In genomic region chr17:10135111-10135510, GRCm38 (mm10) we compare ENCODE assay signal across 12 mouse cellular contexts.
DNase-seq lines count a peak whose midpoint lies in the region; ATAC-seq lines count a peak whose summit lies in the region.
"Had no signal": no experiment of that assay in that cellular context is flagged by ENCODE, and none has a peak within 500 bp of the region (broad histone marks: within the 10 kb centered on the region; RNA-seq: fewer than 3 reads in every experiment).

No protein-coding gene starts in this region.

- H3K4me2 ChIP-seq in hindbrain, embryonic 11.5 days (replicated peaks; ENCODE audit: low read depth, low read length): no peak overlapping the region
- no peak overlapping the region for H3K4me2 ChIP-seq in hindbrain, embryonic 16.5 days (ENCODE audit: low read length)
- H3K4me2 ChIP-seq in embryonic facial prominence, embryonic 14.5 days (ENCODE audit: low read depth, low read length): no peak overlapping the region
- H3K4me2 ChIP-seq: stomach, embryonic 15.5 days had no signal

- H3K36me3 ChIP-seq in hindbrain, embryonic 11.5 days (ENCODE audit: control insufficient read depth, insufficient read depth, low read length): no peaks in the 10 kb centered on the region
- H3K36me3 ChIP-seq in hindbrain, embryonic 16.5 days (ENCODE audit: control insufficient read depth, insufficient read depth, low read length): no peaks in the 10 kb centered on the region
- no peaks in the 10 kb centered on the region for H3K36me3 ChIP-seq in embryonic facial prominence, embryonic 14.5 days (ENCODE audit: control insufficient read depth, insufficient read depth, low read length)
- H3K36me3 ChIP-seq: stomach, embryonic 15.5 days had no signal

- no peak overlapping the region for H3K4me3 ChIP-seq in hindbrain, embryonic 11.5 days (ENCODE audit: low read depth, low read length)
- no peak overlapping the region for H3K4me3 ChIP-seq in hindbrain, embryonic 16.5 days (ENCODE audit: low read length)
- H3K4me3 ChIP-seq in embryonic facial prominence, embryonic 14.5 days (ENCODE audit: low read depth, low read length): no peak overlapping the region
- H3K4me3 ChIP-seq: erythroblast, embryonic 14.5 days; stomach, embryonic 15.5 days had no signal

- no peak overlapping the region for H3K27ac ChIP-seq in hindbrain, embryonic 11.5 days (ENCODE audit: low read depth, low read length)
- no peak overlapping the region for H3K27ac ChIP-seq in hindbrain, embryonic 16.5 days (ENCODE audit: low read depth, low read length)
- no peak overlapping the region for H3K27ac ChIP-seq in embryonic facial prominence, embryonic 14.5 days (replicated peaks; ENCODE audit: low read depth, low read length)
- H3K27ac ChIP-seq: stomach, embryonic 15.5 days had no signal

- no peak overlapping the region for H3K9ac ChIP-seq in hindbrain, embryonic 11.5 days (ENCODE audit: low read depth, low read length)
- no peak overlapping the region for H3K9ac ChIP-seq in hindbrain, embryonic 16.5 days (ENCODE audit: low read depth, low read length)
- H3K9ac ChIP-seq in embryonic facial prominence, embryonic 14.5 days (ENCODE audit: low read depth, low read length): no peak overlapping the region
- H3K9ac ChIP-seq: stomach, embryonic 15.5 days had no signal

- WGBS in hindbrain, embryonic 11.5 days: 66% methylated on average over 2 of the region's 2 CpGs
- 74% methylated on average over 2 of the region's 2 CpGs for WGBS in hindbrain, embryonic 16.5 days
- 77% methylated on average over 2 of the region's 2 CpGs for WGBS in embryonic facial prominence, embryonic 14.5 days

- H3K27me3 ChIP-seq in hindbrain, embryonic 11.5 days (ENCODE audit: control insufficient read depth, insufficient read depth, low read length): no peaks in the 10 kb centered on the region
- H3K27me3 ChIP-seq in hindbrain, embryonic 16.5 days (replicated peaks; ENCODE audit: control insufficient read depth, insufficient read depth, low read length): no peaks in the 10 kb centered on the region
- H3K27me3 ChIP-seq in embryonic facial prominence, embryonic 14.5 days (replicated peaks; ENCODE audit: control insufficient read depth, insufficient read depth, low read length): no peaks in the 10 kb centered on the region
- H3K27me3 ChIP-seq: stomach, embryonic 15.5 days had no signal

- H3K9me3 ChIP-seq in hindbrain, embryonic 11.5 days (ENCODE audit: control insufficient read depth, low read length): no peaks in the 10 kb centered on the region
- no peaks in the 10 kb centered on the region for H3K9me3 ChIP-seq in hindbrain, embryonic 16.5 days (ENCODE audit: control insufficient read depth, low read length)
- H3K9me3 ChIP-seq in embryonic facial prominence, embryonic 14.5 days (ENCODE audit: control insufficient read depth, low read length): no peaks in the 10 kb centered on the region
- H3K9me3 ChIP-seq: stomach, embryonic 15.5 days had no signal

- ATAC-seq in hindbrain, embryonic 11.5 days (ENCODE audit: low FRiP score): no peak
- no peak for ATAC-seq in hindbrain, embryonic 16.5 days
- ATAC-seq in embryonic facial prominence, embryonic 14.5 days (ENCODE audit: low read depth): no peak

- no peaks in the 10 kb centered on the region for H3K4me1 ChIP-seq in hindbrain, embryonic 11.5 days (replicated peaks; ENCODE audit: control insufficient read depth, insufficient read depth, low read length)
- no peaks in the 10 kb centered on the region for H3K4me1 ChIP-seq in hindbrain, embryonic 16.5 days (ENCODE audit: control insufficient read depth, insufficient read depth, low read depth, low read length)
- H3K4me1 ChIP-seq in embryonic facial prominence, embryonic 14.5 days (ENCODE audit: control insufficient read depth, insufficient read depth, low read length): no peaks in the 10 kb centered on the region
- H3K4me1 ChIP-seq: stomach, embryonic 15.5 days had no signal

- peak; percentile 23 for DNase-seq in hindbrain, embryonic 11.5 days (ENCODE audit: low spot score)
- peak; percentile 60 for DNase-seq in testis, postnatal 10 days (ENCODE audit: low spot score)
- DNase-seq in testis, postnatal 14 days (ENCODE audit: low spot score): no peak
- peak; percentile 63 for DNase-seq in embryonic facial prominence, embryonic 14.5 days (ENCODE audit: low spot score)
- no peak for DNase-seq in spleen, postnatal 10 days (ENCODE audit: low spot score in 2 of 2)
- DNase-seq in B cell, adult 2 months: no peak
- DNase-seq in cerebellum, adult 8-10 months: no peak
- DNase-seq: adrenal gland, adult 8-10 months; cerebellum, adult 11 months had no signal

Comparison
In these comparisons a context has a peak if more than half of its experiments do, and no peak if none do; other contexts are left out.
1. DNase-seq: peak in hindbrain, embryonic 11.5 days (single experiment), testis, postnatal 10 days (single experiment) and embryonic facial prominence, embryonic 14.5 days (single experiment); none in testis, postnatal 14 days (single experiment), spleen, postnatal 10 days (0 of 2), B cell, adult 2 months (0 of 2) and cerebellum, adult 8-10 months (single experiment).